Mouse (Mus musculus): Measurements from ENCODE around the gene Gja6. TPM values are rescaled to one million over a fixed set of nuclear protein-coding genes. Genes with fewer than 3 reads are reported as not detected.

Gene Gja6
- polyA plus RNA-seq, 1 experiment: 0.11 TPM

- Histone ChIP-seq H3K27me3 (ENCODE audit: control insufficient read depth, insufficient read depth, low read length) (no peaks in the 10 kb centered on the region), H3K36me3 (ENCODE audit: control insufficient read depth, insufficient read depth, low read length) (no peaks in the 10 kb centered on the region), H3K4me1 (replicated peaks; ENCODE audit: control insufficient read depth, insufficient read depth, low read length) (no peaks in the 10 kb centered on the region), H3K27ac (ENCODE audit: control insufficient read depth, insufficient read depth, low read length) (no peak overlapping the region), H3K4me3 (ENCODE audit: control insufficient read depth, insufficient read depth, low read length) (no peak overlapping the region)
- no peak for DNase-seq
- WGBS: 94% methylated on average over 4 of the region's 4 CpGs
- TF ChIP-seq POLR2A (IDR thresholded peaks at IDR 0.05; ENCODE audit: control insufficient read depth, extremely low read depth, insufficient read depth, low read length, poor library complexity): no peak
- no peak for TF ChIP-seq CTCF (IDR thresholded peaks at IDR 0.05; ENCODE audit: borderline replicate concordance, control insufficient read depth, extremely low read depth, insufficient read depth, low read length, poor library complexity)
Measured at GRCm38 (mm10) chrX:160865022-160865421, 41.8 kb downstream of the Gja6 start.

GRCm38 (mm10) chrX:160863689-160864383, 43.0 kb downstream of the Gja6 start:
- TF ChIP-seq POLR2A (IDR thresholded peaks at IDR 0.05; ENCODE audit: control insufficient read depth, extremely low read depth, insufficient read depth, low read length, poor library complexity) (no peak), CTCF (IDR thresholded peaks at IDR 0.05; ENCODE audit: borderline replicate concordance, control insufficient read depth, extremely low read depth, insufficient read depth, low read length, poor library complexity) (no peak)
- H3K27ac ChIP-seq (ENCODE audit: control insufficient read depth, insufficient read depth, low read length): no peak overlapping the region
- H3K4me3 ChIP-seq (ENCODE audit: control insufficient read depth, insufficient read depth, low read length): no peak overlapping the region
- no peaks in the 10 kb centered on the region for H3K27me3 ChIP-seq (ENCODE audit: control insufficient read depth, insufficient read depth, low read length)
- H3K36me3 ChIP-seq (ENCODE audit: control insufficient read depth, insufficient read depth, low read length): no peaks in the 10 kb centered on the region
- DNase-seq: no peak
- H3K4me1 ChIP-seq (replicated peaks; ENCODE audit: control insufficient read depth, insufficient read depth, low read length): no peaks in the 10 kb centered on the region
- 94% methylated on average over 4 of the region's 4 CpGs for WGBS

Other genes with a start within 250 kb of the Gja6 start
- gene Ppef1, start 171.3 kb downstream of the Gja6 start, polyA plus RNA-seq (2012; rRNA removed): not detected in 2 replicates
- not detected in 2 replicates for gene Rs1, start 139.0 kb downstream of the Gja6 start, polyA plus RNA-seq (2012; rRNA removed)
- 0.98 and 1.2 TPM in 2 replicates for gene Cdkl5, start 87.7 kb upstream of the Gja6 start, polyA plus RNA-seq (2012; rRNA removed)
- gene Scml2, start 210.1 kb upstream of the Gja6 start, polyA plus RNA-seq (2012; rRNA removed): 0.62 and 0.69 TPM in 2 replicates